Mouse (Mus musculus): ENCODE measurements around the gene Sec14l3.

DNA sequence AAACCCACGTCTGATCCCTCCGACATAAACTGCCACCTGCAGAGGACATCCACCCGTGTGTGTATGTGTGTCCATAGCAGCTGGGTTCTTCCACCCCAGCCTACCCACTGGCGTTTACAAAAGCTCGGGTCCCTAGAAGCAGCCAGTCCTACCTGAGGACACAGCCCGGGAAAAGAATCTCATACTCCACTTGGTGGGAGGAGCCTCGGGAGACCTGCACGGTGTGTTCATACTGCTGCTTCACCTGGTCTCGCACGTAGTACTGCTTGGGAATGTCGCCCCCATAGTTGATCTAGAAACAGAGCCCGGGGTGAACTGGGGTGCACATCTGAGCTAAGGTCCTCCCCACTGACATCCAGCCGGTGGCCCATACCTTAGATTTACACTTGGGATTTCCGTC lies 38.9 kb downstream of the Sec14l3 start:
- TF ChIP-seq POLR2A (IDR thresholded peaks at IDR 0.05; ENCODE audit: borderline replicate concordance, control insufficient read depth, low read depth, low read length) (no peak), CTCF (IDR thresholded peaks at IDR 0.05; ENCODE audit: control insufficient read depth, insufficient read depth, low read length) (no peak)
